Mouse (Mus musculus) erythroblast, embryonic 14.5 days (primary cell): ENCODE measurements around the gene Fam228b.

ENCODE experiments used
- GATA1 ChIP-seq: IDR thresholded peaks from 2 replicates; pipeline ENCODE4 v1.6.1; 2012; ENCODE audit warnings: low read length, inconsistent platforms, mixed read lengths
- TAL1 ChIP-seq: IDR thresholded peaks from 3 replicates; pipeline ENCODE4 v1.6.1; 2012; ENCODE audit warnings: low read length, inconsistent platforms, mixed read lengths

DNA sequence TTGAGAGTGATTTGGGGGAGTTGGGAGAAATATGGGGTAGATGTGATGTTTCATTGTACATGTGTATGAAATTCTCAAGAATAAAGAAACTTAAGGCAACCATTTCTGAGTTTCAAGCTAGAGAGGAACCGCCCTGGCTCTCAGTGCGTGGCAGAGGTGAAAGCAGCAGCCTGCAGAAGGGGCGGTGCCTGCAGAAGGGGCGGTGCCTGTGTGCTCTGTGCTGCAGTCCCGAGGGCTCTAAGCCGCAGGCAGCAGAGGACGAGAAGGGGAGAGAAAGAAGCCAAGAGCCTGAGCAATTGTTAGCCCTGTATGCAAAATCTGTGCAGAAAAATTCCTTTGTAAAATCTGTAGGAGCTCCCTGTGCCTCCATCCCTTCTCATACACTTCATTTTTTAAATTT, 51.6 kb downstream of the Fam228b start:
- TF ChIP-seq TAL1 (no peak), GATA1 (no peak)
